Mouse (Mus musculus): Measurements from ENCODE around the gene Elane. TPM values are rescaled to one million over a fixed set of nuclear protein-coding genes. Genes with fewer than 3 reads are reported as not detected.

The Elane gene
- polyA plus RNA-seq, 1 experiment from 2014 or later: 0.40 TPM

- H3K27me3 ChIP-seq: no peaks in the 10 kb centered on the region
- peaks cover 14% of the 10 kb centered on the region for H3K36me3 ChIP-seq
- H3K9ac ChIP-seq: 0 out of 2 replicates have a peak overlapping the region, but pooled peaks have one; percentile 4
- no peak for ATAC-seq (ENCODE audit: insufficient number of reproducible peaks, low FRiP score, low TSS enrichment, low read depth)
- peaks cover 39% of the 10 kb centered on the region for H3K4me1 ChIP-seq
- peak overlapping the region; percentile 96 for H3K4me3 ChIP-seq
- peak overlapping the region; percentile 100 for H3K27ac ChIP-seq
- 18% methylated on average over 8 of the region's 8 CpGs for WGBS
- H3K9me3 ChIP-seq: no peaks in the 10 kb centered on the region
- H3K4me2 ChIP-seq: peak overlapping the region; percentile 72
These were observed 33.2 kb upstream of the Elane start for GRCm38 (mm10) chr10:79852827-79853226.

GRCm38 (mm10) chr10:79853392-79853791 lies 32.7 kb upstream of the Elane start:
- no peaks in the 10 kb centered on the region for H3K27me3 ChIP-seq
- peaks cover 44% of the 10 kb centered on the region for H3K4me1 ChIP-seq
- H3K36me3 ChIP-seq: peaks cover 17% of the 10 kb centered on the region
- H3K27ac ChIP-seq: peak overlapping the region; percentile 100
- H3K9me3 ChIP-seq: no peaks in the 10 kb centered on the region
- peak overlapping the region; percentile 96 for H3K4me3 ChIP-seq
- peak overlapping the region; percentile 61 for H3K9ac ChIP-seq
- 0% methylated on average over 15 of the region's 15 CpGs for WGBS
- peak; percentile 66 for ATAC-seq (ENCODE audit: insufficient number of reproducible peaks, low FRiP score, low TSS enrichment, low read depth)
- peak overlapping the region; percentile 72 for H3K4me2 ChIP-seq

DNA sequence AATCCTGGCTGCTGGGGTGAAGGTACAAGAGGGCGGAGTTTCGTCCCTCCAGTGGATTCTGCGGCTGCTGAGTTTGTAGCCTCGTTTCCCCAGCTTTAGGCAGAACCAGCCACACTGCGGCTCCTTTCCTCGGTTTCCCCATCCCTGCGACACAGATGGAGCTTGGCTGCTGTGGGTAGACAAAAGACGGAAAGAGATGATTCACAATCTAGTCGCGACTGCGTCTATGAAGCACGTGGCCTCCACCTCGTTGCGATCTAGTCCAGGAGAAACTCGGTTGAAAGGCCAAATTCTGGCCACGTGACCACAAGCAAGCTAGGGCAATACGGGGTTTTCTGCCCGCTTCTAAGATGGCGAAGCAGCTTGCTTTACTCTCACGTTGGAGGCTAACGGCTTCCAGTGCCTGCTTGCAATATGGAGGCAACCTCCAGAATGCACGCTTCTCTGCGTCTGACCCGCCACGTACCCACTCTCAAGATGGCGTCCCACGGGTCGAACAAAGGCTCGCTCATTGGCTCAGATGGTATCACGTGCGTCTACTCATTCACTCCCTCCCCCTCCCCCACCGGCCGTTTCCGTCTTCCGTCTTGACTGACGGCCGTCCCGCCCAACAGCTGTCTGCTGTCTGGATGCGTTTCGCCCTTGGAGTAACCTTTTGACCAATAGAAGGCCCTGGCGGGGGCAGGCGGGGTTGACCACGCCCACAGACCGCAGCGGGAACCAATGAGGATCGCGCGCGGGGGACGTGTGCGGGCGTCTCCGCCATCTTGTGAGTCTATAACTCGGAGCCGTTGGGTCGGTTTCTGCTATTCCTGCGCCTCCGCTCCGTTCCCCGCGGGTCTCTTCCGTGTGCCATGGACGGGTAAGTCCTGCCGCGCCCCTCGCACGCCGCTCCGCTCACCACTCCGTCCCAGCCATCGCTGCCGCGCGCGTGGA lies 31.9 kb upstream of the Elane start, which contains the start of gene Ptbp1:
TSS of gene Ptbp1 (plus strand) at position 568 of the 936 bp plus-strand sequence.
- no peaks in the 10 kb centered on the region for H3K9me3 ChIP-seq
- H3K4me3 ChIP-seq: peak within 1 kb of the TSS; percentile 96
- peaks cover 24% of the 10 kb centered on the region for H3K36me3 ChIP-seq
- WGBS: under 1% methylated on average over 75 of the region's 75 CpGs
- peak within 1 kb of the TSS; percentile 82 for H3K4me2 ChIP-seq
- peak within 1 kb of the TSS; percentile 95 for H3K9ac ChIP-seq
- peak; percentile 93 for ATAC-seq (ENCODE audit: insufficient number of reproducible peaks, low FRiP score, low TSS enrichment, low read depth)
- H3K4me1 ChIP-seq: peaks cover 50% of the 10 kb centered on the region
- no peaks in the 10 kb centered on the region for H3K27me3 ChIP-seq
- H3K27ac ChIP-seq: peak within 1 kb of the TSS; percentile 100

- under 1% methylated on average over 81 of the region's 83 CpGs for WGBS
- no peak for ATAC-seq (ENCODE audit: insufficient number of reproducible peaks, low FRiP score, low TSS enrichment, low read depth)
- Histone ChIP-seq H3K4me2 (peak overlapping the region; percentile 82), H3K9me3 (no peaks in the 10 kb centered on the region), H3K36me3 (peaks cover 33% of the 10 kb centered on the region), H3K4me3 (peak overlapping the region; percentile 96), H3K27me3 (no peaks in the 10 kb centered on the region), H3K4me1 (peaks cover 59% of the 10 kb centered on the region), H3K9ac (peak overlapping the region; percentile 95), H3K27ac (peak overlapping the region; percentile 100)
These were observed 31.1 kb upstream of the Elane start for GRCm38 (mm10) chr10:79854801-79855541.

DNA sequence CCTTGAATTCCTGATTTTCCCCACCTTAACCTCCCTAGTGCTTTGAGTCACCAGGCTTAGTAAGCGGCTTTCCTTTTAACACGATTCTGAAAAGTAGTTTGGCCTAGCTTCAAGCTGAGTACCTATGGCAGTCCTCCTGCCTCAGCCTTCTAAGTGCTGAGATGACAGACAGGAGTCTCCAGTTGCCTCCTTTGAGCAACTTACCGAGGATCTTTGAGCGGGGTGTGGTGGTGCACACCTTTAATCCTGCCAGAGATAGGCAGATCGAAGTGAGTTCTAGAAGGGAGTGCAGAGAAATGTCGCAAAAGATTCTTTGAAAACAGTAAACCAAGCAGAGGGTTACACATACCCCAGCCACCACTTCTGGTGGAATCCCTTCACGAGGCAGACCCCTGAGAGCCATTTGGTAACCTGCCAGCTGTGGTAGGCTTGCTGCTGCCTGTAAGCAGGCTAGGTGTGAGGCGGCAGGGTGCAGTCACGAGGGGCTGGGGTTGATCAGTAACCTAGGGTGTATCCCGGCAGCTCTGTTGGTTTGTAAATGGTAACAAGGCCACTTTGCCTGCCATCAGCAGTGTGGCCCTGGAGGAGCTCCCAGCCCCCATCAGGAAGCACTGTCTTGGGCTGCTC lies 30.4 kb upstream of the Elane start:
- no peak for ATAC-seq (ENCODE audit: insufficient number of reproducible peaks, low FRiP score, low TSS enrichment, low read depth)
- Histone ChIP-seq H3K9me3 (no peaks in the 10 kb centered on the region), H3K27ac (peak overlapping the region; percentile 100)

DNA sequence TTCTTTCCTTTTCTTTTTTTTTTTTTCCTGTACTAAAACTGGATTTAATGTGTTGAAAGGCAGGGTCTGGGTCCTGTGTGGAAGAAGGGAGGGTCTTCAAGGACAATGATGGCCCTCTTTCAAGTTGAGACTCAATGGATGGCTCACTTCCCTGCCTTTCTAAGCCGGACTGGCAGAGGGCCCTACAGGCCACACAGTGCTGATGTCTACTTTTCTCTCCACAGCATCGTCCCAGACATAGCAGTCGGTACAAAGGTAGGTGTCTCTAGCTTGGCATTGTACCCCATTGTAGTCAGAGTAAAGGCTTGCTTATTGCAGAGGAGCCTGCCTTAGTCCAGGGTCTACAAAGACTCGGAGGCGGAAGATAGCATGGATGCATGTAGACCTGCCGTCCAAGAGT lies 29.8 kb upstream of the Elane start:
- peak overlapping the region; percentile 67 for H3K27ac ChIP-seq
- WGBS: 31% methylated on average over 6 of the region's 6 CpGs

More for the DNA sequence above, 30.4 kb upstream of the Elane start:
- peak overlapping the region; percentile 95 for H3K9ac ChIP-seq
- peak overlapping the region; percentile 82 for H3K4me2 ChIP-seq
- H3K27me3 ChIP-seq: no peaks in the 10 kb centered on the region
- peaks cover 40% of the 10 kb centered on the region for H3K36me3 ChIP-seq
- H3K4me1 ChIP-seq: peaks cover 66% of the 10 kb centered on the region
- H3K4me3 ChIP-seq: peak overlapping the region; percentile 96
- under 1% methylated on average over 10 of the region's 10 CpGs for WGBS

GRCm38 (mm10) chr10:79856704-79857451 lies 29.2 kb upstream of the Elane start:
- Histone ChIP-seq H3K9ac (peak overlapping the region; percentile 95), H3K36me3 (peaks cover 52% of the 10 kb centered on the region), H3K9me3 (no peaks in the 10 kb centered on the region), H3K4me1 (peaks cover 66% of the 10 kb centered on the region), H3K27me3 (no peaks in the 10 kb centered on the region), H3K27ac (peak overlapping the region; percentile 67), H3K4me2 (peak overlapping the region; percentile 82), H3K4me3 (peak overlapping the region; percentile 96)
- 33% methylated on average over 7 of the region's 7 CpGs for WGBS
- no peak for ATAC-seq (ENCODE audit: insufficient number of reproducible peaks, low FRiP score, low TSS enrichment, low read depth)

More for the DNA sequence above, 29.8 kb upstream of the Elane start:
- no peak for ATAC-seq (ENCODE audit: insufficient number of reproducible peaks, low FRiP score, low TSS enrichment, low read depth)
- Histone ChIP-seq H3K27me3 (no peaks in the 10 kb centered on the region), H3K9me3 (no peaks in the 10 kb centered on the region), H3K4me2 (peak overlapping the region; percentile 82), H3K36me3 (peaks cover 46% of the 10 kb centered on the region), H3K9ac (peak overlapping the region; percentile 95), H3K4me3 (peak overlapping the region; percentile 96), H3K4me1 (peaks cover 70% of the 10 kb centered on the region)

DNA sequence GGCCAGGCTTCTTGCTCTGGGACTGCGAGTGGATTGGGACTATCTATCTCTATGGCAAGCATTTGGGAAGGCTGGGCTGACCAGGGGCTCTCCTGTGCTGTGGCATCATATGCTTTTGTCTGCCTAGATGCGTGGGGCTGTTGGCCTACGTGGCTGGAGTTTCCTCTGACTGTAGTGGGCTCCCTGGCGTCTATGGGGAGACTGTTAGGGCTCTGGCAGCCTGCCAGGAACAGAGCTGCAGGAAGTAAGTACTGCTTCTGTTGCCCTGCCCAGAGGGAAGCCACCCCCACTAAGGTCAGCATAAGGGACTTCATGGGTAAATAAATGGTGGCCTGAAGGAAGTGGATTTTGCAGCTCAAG lies 28.6 kb upstream of the Elane start:
- Histone ChIP-seq H3K9ac (peak overlapping the region; percentile 95), H3K4me3 (peak overlapping the region; percentile 96), H3K4me2 (peak overlapping the region; percentile 82), H3K27ac (peak overlapping the region; percentile 67), H3K4me1 (peaks cover 60% of the 10 kb centered on the region), H3K27me3 (no peaks in the 10 kb centered on the region), H3K9me3 (no peaks in the 10 kb centered on the region), H3K36me3 (peaks cover 58% of the 10 kb centered on the region)
- ATAC-seq (ENCODE audit: insufficient number of reproducible peaks, low FRiP score, low TSS enrichment, low read depth): no peak
- WGBS: 13% methylated on average over 4 of the region's 4 CpGs

- H3K4me1 ChIP-seq: peaks cover 58% of the 10 kb centered on the region
- H3K9ac ChIP-seq: peak overlapping the region; percentile 95; the same call in 1 of the 2 replicates
- peak overlapping the region; percentile 82 for H3K4me2 ChIP-seq
- no peak for ATAC-seq (ENCODE audit: insufficient number of reproducible peaks, low FRiP score, low TSS enrichment, low read depth)
- H3K27ac ChIP-seq: peak overlapping the region; percentile 67
- 65% methylated on average over 2 of the region's 2 CpGs for WGBS
- H3K9me3 ChIP-seq: no peaks in the 10 kb centered on the region
- peaks cover 62% of the 10 kb centered on the region for H3K36me3 ChIP-seq
- H3K4me3 ChIP-seq: peak overlapping the region; percentile 96
- no peaks in the 10 kb centered on the region for H3K27me3 ChIP-seq
These were observed 28.2 kb upstream of the Elane start for GRCm38 (mm10) chr10:79857894-79858293.

- H3K27ac ChIP-seq: peak overlapping the region; percentile 67
- no peak for ATAC-seq (ENCODE audit: insufficient number of reproducible peaks, low FRiP score, low TSS enrichment, low read depth)
These were observed 27.5 kb upstream of the Elane start for GRCm38 (mm10) chr10:79858416-79859074.

More at GRCm38 (mm10) chr10:79858416-79859074, 27.5 kb upstream of the Elane start:
- no peaks in the 10 kb centered on the region for H3K27me3 ChIP-seq
- H3K9me3 ChIP-seq: no peaks in the 10 kb centered on the region
- H3K36me3 ChIP-seq: peaks cover 68% of the 10 kb centered on the region
- H3K4me1 ChIP-seq: peaks cover 55% of the 10 kb centered on the region
- peak overlapping the region; percentile 96 for H3K4me3 ChIP-seq
- 45% methylated on average over 17 of the region's 17 CpGs for WGBS
- peak overlapping the region; percentile 82 for H3K4me2 ChIP-seq
- H3K9ac ChIP-seq: peak overlapping the region; percentile 5; the same call in 1 of the 2 replicates
